Mouse (Mus musculus): ENCODE measurements around the gene Padi6. TPM values are rescaled to one million over a fixed set of nuclear protein-coding genes. Genes with fewer than 3 reads are reported as not detected.

Padi6 gene
- polyA plus RNA-seq, 1 experiment: not detected

- peaks cover 22% of the 10 kb centered on the region for H3K27me3 ChIP-seq (replicated peaks)
- H3K9me3 ChIP-seq: peaks cover 6% of the 10 kb centered on the region
- TF ChIP-seq GATA1 (IDR thresholded peaks at IDR 0.05; ENCODE audit: borderline replicate concordance, low read length) (no peak), FLI1 (IDR thresholded peaks at IDR 0.05; ENCODE audit: low read length) (no peak)
- H3K4me1 ChIP-seq: peaks cover 2% of the 10 kb centered on the region; the same call in 1 of the 2 replicates
- H3K36me3 ChIP-seq (replicated peaks; ENCODE audit: low read length): peaks cover 44% of the 10 kb centered on the region
- no peak overlapping the region for H3K4me3 ChIP-seq (replicated peaks)
Measured at GRCm38 (mm10) chr4:140726907-140727306, 15.5 kb downstream of the Padi6 start.

GRCm38 (mm10) chr4:140724739-140725138, 17.7 kb downstream of the Padi6 start:
- H3K27me3 ChIP-seq (replicated peaks): peaks cover 12% of the 10 kb centered on the region
- no peak overlapping the region for H3K4me3 ChIP-seq (replicated peaks)
- no peaks in the 10 kb centered on the region for H3K9me3 ChIP-seq
- H3K4me1 ChIP-seq: peaks cover 17% of the 10 kb centered on the region
- H3K36me3 ChIP-seq (replicated peaks; ENCODE audit: low read length): peaks cover 65% of the 10 kb centered on the region
- TF ChIP-seq FLI1 (IDR thresholded peaks at IDR 0.05; ENCODE audit: low read length): no peak
- TF ChIP-seq GATA1 (IDR thresholded peaks at IDR 0.05; ENCODE audit: borderline replicate concordance, low read length): no peak

GRCm38 (mm10) chr4:140723801-140724200, 18.6 kb downstream of the Padi6 start:
- no peak for TF ChIP-seq FLI1 (IDR thresholded peaks at IDR 0.05; ENCODE audit: low read length)
- TF ChIP-seq GATA1 (IDR thresholded peaks at IDR 0.05; ENCODE audit: borderline replicate concordance, low read length): no peak
- no peaks in the 10 kb centered on the region for H3K9me3 ChIP-seq
- H3K27me3 ChIP-seq (replicated peaks): peaks cover 3% of the 10 kb centered on the region
- H3K4me1 ChIP-seq: peaks cover 22% of the 10 kb centered on the region
- H3K36me3 ChIP-seq (replicated peaks; ENCODE audit: low read length): peaks cover 73% of the 10 kb centered on the region
- no peak overlapping the region for H3K4me3 ChIP-seq (replicated peaks)

GRCm38 (mm10) chr4:140723192-140723591, 19.3 kb downstream of the Padi6 start:
- H3K4me1 ChIP-seq: peaks cover 28% of the 10 kb centered on the region
- H3K4me3 ChIP-seq (replicated peaks): no peak overlapping the region
- H3K36me3 ChIP-seq (replicated peaks; ENCODE audit: low read length): peaks cover 79% of the 10 kb centered on the region
- TF ChIP-seq GATA1 (IDR thresholded peaks at IDR 0.05; ENCODE audit: borderline replicate concordance, low read length): no peak
- TF ChIP-seq FLI1 (IDR thresholded peaks at IDR 0.05; ENCODE audit: low read length): no peak
- H3K27me3 ChIP-seq (replicated peaks): no peaks in the 10 kb centered on the region
- no peaks in the 10 kb centered on the region for H3K9me3 ChIP-seq

- Histone ChIP-seq H3K4me1 (peaks cover 32% of the 10 kb centered on the region), H3K27me3 (replicated peaks) (no peaks in the 10 kb centered on the region), H3K9me3 (no peaks in the 10 kb centered on the region), H3K4me3 (replicated peaks) (no peak overlapping the region), H3K36me3 (replicated peaks; ENCODE audit: low read length) (peaks cover 84% of the 10 kb centered on the region)
- TF ChIP-seq GATA1 (IDR thresholded peaks at IDR 0.05; ENCODE audit: borderline replicate concordance, low read length) (no peak), FLI1 (IDR thresholded peaks at IDR 0.05; ENCODE audit: low read length) (no peak)
Measured at GRCm38 (mm10) chr4:140722710-140723109, 19.7 kb downstream of the Padi6 start.

- Histone ChIP-seq H3K36me3 (replicated peaks; ENCODE audit: low read length) (peaks cover 90% of the 10 kb centered on the region), H3K27me3 (replicated peaks) (no peaks in the 10 kb centered on the region), H3K4me3 (replicated peaks) (no peak overlapping the region), H3K9me3 (no peaks in the 10 kb centered on the region), H3K4me1 (peaks cover 37% of the 10 kb centered on the region)
- TF ChIP-seq GATA1 (IDR thresholded peaks at IDR 0.05; ENCODE audit: borderline replicate concordance, low read length) (no peak), FLI1 (IDR thresholded peaks at IDR 0.05; ENCODE audit: low read length) (no peak)
Measured at GRCm38 (mm10) chr4:140721968-140722490, 20.4 kb downstream of the Padi6 start.

- Histone ChIP-seq H3K36me3 (replicated peaks; ENCODE audit: low read length) (peaks cover 97% of the 10 kb centered on the region), H3K27me3 (replicated peaks) (no peaks in the 10 kb centered on the region), H3K9me3 (no peaks in the 10 kb centered on the region), H3K4me1 (peaks cover 56% of the 10 kb centered on the region), H3K4me3 (replicated peaks) (no peak overlapping the region)
- TF ChIP-seq FLI1 (IDR thresholded peaks at IDR 0.05; ENCODE audit: low read length): no peak
- no peak for TF ChIP-seq GATA1 (IDR thresholded peaks at IDR 0.05; ENCODE audit: borderline replicate concordance, low read length)
Measured at GRCm38 (mm10) chr4:140720091-140720490, 22.4 kb downstream of the Padi6 start.

- Histone ChIP-seq H3K4me3 (replicated peaks) (no peak overlapping the region), H3K27me3 (replicated peaks) (no peaks in the 10 kb centered on the region), H3K9me3 (no peaks in the 10 kb centered on the region), H3K4me1 (peaks cover 70% of the 10 kb centered on the region), H3K36me3 (replicated peaks; ENCODE audit: low read length) (peaks cover 95% of the 10 kb centered on the region)
- TF ChIP-seq GATA1 (IDR thresholded peaks at IDR 0.05; ENCODE audit: borderline replicate concordance, low read length) (no peak), FLI1 (IDR thresholded peaks at IDR 0.05; ENCODE audit: low read length) (no peak)
Measured at GRCm38 (mm10) chr4:140718436-140718835, 24.0 kb downstream of the Padi6 start.

- Histone ChIP-seq H3K4me3 (replicated peaks) (no peak overlapping the region), H3K9me3 (no peaks in the 10 kb centered on the region), H3K27me3 (replicated peaks) (no peaks in the 10 kb centered on the region), H3K36me3 (replicated peaks; ENCODE audit: low read length) (peaks cover 96% of the 10 kb centered on the region), H3K4me1 (peaks cover 84% of the 10 kb centered on the region)
- TF ChIP-seq FLI1 (IDR thresholded peaks at IDR 0.05; ENCODE audit: low read length) (no peak), GATA1 (IDR thresholded peaks at IDR 0.05; ENCODE audit: borderline replicate concordance, low read length) (no peak)
Measured at GRCm38 (mm10) chr4:140716994-140717393, 25.4 kb downstream of the Padi6 start.

GRCm38 (mm10) chr4:140714586-140714985, 27.9 kb downstream of the Padi6 start:
- Histone ChIP-seq H3K4me3 (replicated peaks) (no peak overlapping the region), H3K27me3 (replicated peaks) (no peaks in the 10 kb centered on the region), H3K9me3 (no peaks in the 10 kb centered on the region), H3K36me3 (replicated peaks; ENCODE audit: low read length) (peaks cover 96% of the 10 kb centered on the region), H3K4me1 (peaks cover 88% of the 10 kb centered on the region)
- no peak for TF ChIP-seq GATA1 (IDR thresholded peaks at IDR 0.05; ENCODE audit: borderline replicate concordance, low read length)
- no peak for TF ChIP-seq FLI1 (IDR thresholded peaks at IDR 0.05; ENCODE audit: low read length)
